Mouse (Mus musculus): ENCODE data around the gene Mapre3.

- TF ChIP-seq CTCF (IDR thresholded peaks at IDR 0.05; ENCODE audit: insufficient read depth, low read length) (no peak), POLR2A (IDR thresholded peaks at IDR 0.05; ENCODE audit: borderline replicate concordance, extremely low read depth, low read depth, low read length) (no peak)
These were observed 8.2 kb downstream of the Mapre3 start for GRCm38 (mm10) chr5:30822689-30823088.
